Mouse (Mus musculus): ENCODE results near the gene Cfap161. TPM values are rescaled to one million over a fixed set of nuclear protein-coding genes. Genes with fewer than 3 reads are reported as not detected.

Cfap161 gene
- polyA plus RNA-seq (2016; fragmentation: Nextera tagmentation; extraction: Ambion mirVana), result 0.24 and 1.5 TPM in 2 replicates

DNA sequence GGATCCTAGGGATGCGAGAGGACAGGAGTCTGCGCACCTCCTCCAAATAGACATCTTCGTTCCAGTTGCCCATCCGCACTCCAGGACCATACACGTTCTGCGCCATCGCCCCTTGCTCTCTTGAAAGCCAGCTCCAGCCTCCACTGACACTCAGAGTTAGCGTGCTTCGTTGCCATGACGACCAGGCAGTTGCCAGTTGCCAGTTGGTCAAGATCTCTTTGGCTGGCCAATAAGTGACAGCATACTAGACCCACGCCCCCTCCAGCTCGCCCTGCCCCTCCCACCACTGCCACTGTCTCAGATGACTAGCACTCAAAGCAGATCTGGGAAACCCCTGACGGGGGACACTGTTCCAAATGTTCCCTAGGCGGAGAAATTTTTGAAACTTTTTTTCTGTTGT, at the start of gene Cfap161:
Gene Cfap161 (minus strand): TSS at position 176 of the 400 bp plus-strand sequence.
- Histone ChIP-seq H3K4me3 (peak within 1 kb of the TSS; percentile 14), H3K27me3 (ENCODE audit: insufficient read depth, poor library complexity, severe bottlenecking) (no peaks in the 10 kb centered on the region; the same call in 1 of the 2 replicates), H3K36me3 (no peaks in the 10 kb centered on the region), H3K9me3 (no peaks in the 10 kb centered on the region), H3K4me1 (replicated peaks) (peaks cover 17% of the 10 kb centered on the region), H3K27ac (no peak within 1 kb of the TSS)
- 5% methylated on average over 14 of the region's 14 CpGs for WGBS
- peak; percentile 91 for DNase-seq (ENCODE audit: low spot score)

DNA sequence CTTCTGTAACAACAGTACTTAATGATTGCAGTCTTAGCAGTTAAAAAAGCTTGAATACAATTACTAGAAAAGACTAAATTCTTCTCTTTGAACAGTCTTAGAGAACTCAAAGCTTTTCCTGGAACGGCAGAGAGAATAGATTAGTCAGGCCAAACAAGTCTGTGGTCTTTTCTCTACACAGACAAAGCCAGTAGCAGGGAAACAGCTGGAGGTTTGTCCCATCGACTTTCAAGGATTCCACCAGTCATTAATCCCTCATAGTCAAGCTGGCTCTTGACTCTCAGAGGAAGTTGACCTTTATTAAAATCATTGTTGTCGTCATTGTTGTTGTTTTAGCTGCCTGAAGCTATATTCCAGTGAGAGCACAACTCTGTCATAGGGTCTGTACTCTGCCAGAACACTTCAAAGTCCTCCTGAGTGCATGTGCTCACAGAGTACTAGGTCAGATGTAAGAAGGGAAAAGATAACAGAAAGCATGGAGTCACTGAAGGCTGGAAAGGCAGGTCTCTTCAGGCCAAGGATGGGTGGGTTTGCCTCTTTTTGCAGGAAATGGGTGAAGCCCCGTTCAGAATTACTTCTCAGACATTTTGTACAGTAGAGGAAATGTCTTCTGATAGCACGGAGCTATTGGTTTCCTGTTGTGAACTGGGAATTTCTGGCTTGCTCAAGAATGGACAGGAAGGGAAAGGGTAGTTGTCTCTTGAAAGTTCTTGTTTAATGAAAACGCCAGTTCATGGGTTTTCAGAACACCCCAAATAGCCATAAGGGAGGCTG, 48.0 kb upstream of the Cfap161 start:
- Histone ChIP-seq H3K4me3 (no peak overlapping the region), H3K27ac (0 out of 2 replicates have a peak overlapping the region, but pooled peaks have one; percentile 12), H3K4me1 (replicated peaks) (peaks cover 21% of the 10 kb centered on the region; the same call in 1 of the 2 replicates), H3K27me3 (ENCODE audit: insufficient read depth, poor library complexity, severe bottlenecking) (no peaks in the 10 kb centered on the region), H3K9me3 (no peaks in the 10 kb centered on the region), H3K36me3 (no peaks in the 10 kb centered on the region)
- 57% methylated on average over 6 of the region's 6 CpGs for WGBS
- DNase-seq (ENCODE audit: low spot score), result no peak

DNA sequence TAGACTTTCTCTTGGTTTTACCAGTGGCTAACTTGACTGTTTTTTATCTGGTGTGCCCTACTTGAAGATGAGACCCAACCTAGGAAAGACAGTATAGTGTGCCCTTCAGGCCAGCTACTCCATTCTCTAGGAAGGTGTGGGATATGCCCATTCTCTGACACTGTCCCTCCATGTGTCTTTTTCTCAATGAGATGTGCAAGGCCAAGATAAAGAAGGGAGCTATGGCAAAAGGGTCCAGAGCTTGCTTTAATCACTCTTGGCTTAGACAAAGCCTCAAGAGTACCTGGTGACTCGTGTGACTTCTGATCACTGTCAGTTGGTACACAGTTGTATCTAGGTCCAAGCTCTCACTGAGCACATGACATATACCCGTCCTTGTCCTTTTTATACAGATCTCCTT, 45.4 kb upstream of the Cfap161 start:
- no peak overlapping the region for H3K4me3 ChIP-seq
- H3K27ac ChIP-seq, result no peak overlapping the region
- H3K36me3 ChIP-seq, result no peaks in the 10 kb centered on the region
- no peaks in the 10 kb centered on the region for H3K27me3 ChIP-seq (ENCODE audit: insufficient read depth, poor library complexity, severe bottlenecking)
- DNase-seq (ENCODE audit: low spot score), result no peak
- H3K4me1 ChIP-seq (replicated peaks), result peaks cover 13% of the 10 kb centered on the region; the same call in 1 of the 2 replicates
- H3K9me3 ChIP-seq, result no peaks in the 10 kb centered on the region
- 88% methylated on average over 2 of the region's 2 CpGs for WGBS

DNA sequence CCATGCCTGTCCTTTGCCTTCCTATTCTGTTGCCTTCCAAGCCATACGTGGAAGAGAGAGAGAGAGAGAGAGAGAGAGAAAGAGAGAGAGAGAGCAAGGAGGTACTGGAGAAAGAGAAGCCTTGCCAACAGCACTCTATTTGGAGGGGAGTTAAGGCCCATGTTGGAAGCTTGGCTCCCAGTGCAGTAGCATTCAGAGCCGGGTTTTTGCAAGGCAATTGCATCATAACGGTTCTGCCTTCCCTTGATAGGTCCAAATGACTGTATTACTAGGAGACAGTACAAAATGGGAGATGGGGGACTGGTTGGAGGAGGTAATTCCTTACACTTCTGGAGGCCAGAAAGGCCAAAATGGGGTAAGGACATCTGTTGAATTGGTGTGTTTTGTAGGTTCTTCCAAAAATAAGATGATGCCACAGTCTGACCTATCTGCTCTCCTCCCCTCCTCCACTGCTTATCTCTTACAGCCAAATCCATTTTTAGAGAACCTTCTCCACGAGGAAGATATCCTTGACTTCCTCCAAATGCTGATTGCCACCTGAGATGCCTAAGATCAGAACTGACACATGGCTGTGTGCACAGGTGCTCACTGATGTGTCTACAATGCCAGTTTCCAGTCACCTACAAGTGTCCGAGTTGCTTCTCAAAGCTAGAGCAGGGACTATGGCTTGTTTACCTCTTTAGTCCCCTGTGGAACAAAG, 44.0 kb upstream of the Cfap161 start:
- no peak for DNase-seq (ENCODE audit: low spot score)
- no peak overlapping the region for H3K27ac ChIP-seq
- no peaks in the 10 kb centered on the region for H3K9me3 ChIP-seq
- no peaks in the 10 kb centered on the region for H3K27me3 ChIP-seq (ENCODE audit: insufficient read depth, poor library complexity, severe bottlenecking)
- WGBS, result 84% methylated on average over 5 of the region's 5 CpGs
- no peak overlapping the region for H3K4me3 ChIP-seq
- no peaks in the 10 kb centered on the region for H3K36me3 ChIP-seq
- peaks cover 13% of the 10 kb centered on the region; the same call in 1 of the 2 replicates for H3K4me1 ChIP-seq (replicated peaks)

DNA sequence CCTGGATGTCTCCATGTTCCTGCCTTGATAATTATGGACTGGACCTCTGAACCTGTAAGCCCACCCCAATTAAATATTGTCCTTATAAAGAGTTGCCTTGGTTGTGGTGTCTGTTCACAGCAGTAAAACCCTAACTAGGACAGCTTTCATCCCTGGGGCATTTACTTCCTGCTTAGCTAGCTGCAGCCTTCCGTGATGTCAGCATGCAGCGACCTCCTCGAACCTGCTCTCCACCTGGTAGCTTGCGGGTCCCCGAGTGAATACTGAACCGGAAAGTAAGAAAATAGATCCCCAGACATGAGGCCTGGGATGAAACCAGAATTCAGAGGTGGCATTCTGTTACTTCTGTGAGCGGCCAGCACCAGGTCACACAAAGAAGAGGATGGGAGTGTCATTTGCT, 34.7 kb upstream of the Cfap161 start:
- Histone ChIP-seq H3K9me3 (no peaks in the 10 kb centered on the region), H3K4me1 (replicated peaks) (peaks cover 8% of the 10 kb centered on the region; the same call in 1 of the 2 replicates), H3K27me3 (ENCODE audit: insufficient read depth, poor library complexity, severe bottlenecking) (no peaks in the 10 kb centered on the region), H3K4me3 (no peak overlapping the region), H3K36me3 (no peaks in the 10 kb centered on the region), H3K27ac (no peak overlapping the region)
- 91% methylated on average over 7 of the region's 7 CpGs for WGBS
- no peak for DNase-seq (ENCODE audit: low spot score)

DNA sequence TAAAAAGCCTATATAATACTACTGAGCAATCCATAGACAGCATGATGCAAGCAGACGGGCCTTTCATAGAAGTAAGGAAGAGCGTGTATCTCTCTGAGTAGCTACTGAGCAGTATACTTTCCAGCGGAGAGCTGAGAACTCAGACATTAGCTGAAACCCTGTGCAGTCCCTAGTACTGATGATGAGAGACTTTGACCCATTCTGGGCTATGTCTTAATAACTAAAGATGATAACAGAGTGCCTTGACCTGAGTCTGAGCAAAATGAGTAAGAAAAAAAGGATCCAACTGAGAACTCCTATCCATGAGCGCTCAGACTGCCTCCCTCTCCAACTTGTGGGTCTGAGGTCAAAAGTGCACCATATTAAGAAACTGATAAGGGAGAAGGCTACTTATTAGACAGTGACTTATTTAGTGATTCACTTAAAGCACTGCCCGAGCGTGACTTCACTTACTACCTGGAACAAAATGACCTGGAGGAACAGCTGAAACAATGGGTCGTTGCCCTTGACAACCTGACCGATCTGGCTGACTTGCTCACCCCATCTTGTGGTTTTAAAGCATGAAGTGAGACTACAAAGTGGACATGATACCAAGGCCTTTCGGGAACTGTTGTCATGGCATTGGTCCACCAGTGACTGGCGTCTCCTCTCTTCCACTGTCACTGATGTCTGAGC, 32.9 kb upstream of the Cfap161 start:
- 66% methylated on average over 10 of the region's 10 CpGs for WGBS
- Histone ChIP-seq H3K27me3 (ENCODE audit: insufficient read depth, poor library complexity, severe bottlenecking) (no peaks in the 10 kb centered on the region), H3K4me3 (no peak overlapping the region), H3K27ac (no peak overlapping the region), H3K4me1 (replicated peaks) (peaks cover 8% of the 10 kb centered on the region; the same call in 1 of the 2 replicates), H3K9me3 (no peaks in the 10 kb centered on the region), H3K36me3 (no peaks in the 10 kb centered on the region)
- DNase-seq (ENCODE audit: low spot score), result no peak

DNA sequence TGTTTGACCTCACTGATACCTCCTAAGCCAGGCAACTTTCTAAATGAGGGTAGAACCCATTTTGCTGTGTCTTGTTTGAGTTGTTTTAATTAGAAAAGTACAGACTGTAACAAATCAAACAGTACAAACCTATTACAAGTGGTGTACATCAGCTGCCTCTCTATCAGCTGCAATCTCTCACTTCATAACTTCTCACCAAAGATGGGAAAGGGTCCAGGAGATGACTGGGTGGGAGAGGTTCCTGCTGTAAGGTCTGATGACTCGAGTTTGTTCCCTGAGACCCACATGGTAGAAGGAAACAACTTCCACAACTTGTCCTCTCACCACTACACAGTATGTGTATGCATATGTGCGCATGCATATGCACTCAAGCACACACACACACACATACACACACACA, 32.1 kb upstream of the Cfap161 start:
- H3K27me3 ChIP-seq (ENCODE audit: insufficient read depth, poor library complexity, severe bottlenecking), result no peaks in the 10 kb centered on the region
- H3K4me3 ChIP-seq, result no peak overlapping the region
- no peaks in the 10 kb centered on the region for H3K9me3 ChIP-seq
- WGBS, result 84% methylated on average over 2 of the region's 2 CpGs
- H3K4me1 ChIP-seq (replicated peaks), result peaks cover 8% of the 10 kb centered on the region; the same call in 1 of the 2 replicates
- DNase-seq (ENCODE audit: low spot score), result no peak
- no peaks in the 10 kb centered on the region for H3K36me3 ChIP-seq
- H3K27ac ChIP-seq, result no peak overlapping the region

DNA sequence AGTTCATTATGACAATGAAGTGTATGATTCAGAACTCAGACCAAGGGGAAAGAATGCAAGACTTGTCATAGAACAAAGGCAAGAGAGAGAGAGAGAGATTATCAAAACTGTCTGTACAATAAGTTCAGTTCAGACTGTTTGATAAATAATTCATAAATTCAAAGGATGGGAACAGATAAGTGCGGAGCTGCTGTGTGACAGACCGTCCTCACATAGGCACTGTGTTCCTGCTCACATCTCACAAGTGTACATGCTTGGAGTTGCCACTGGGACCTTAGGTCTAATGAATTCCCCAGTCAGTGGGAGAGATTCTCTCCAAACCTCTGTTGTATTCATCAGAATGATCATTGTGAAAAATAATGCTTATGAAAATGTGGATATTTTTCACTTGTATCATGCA, 27.3 kb upstream of the Cfap161 start:
- H3K4me1 ChIP-seq (replicated peaks), result no peaks in the 10 kb centered on the region
- 93% methylated on average over 2 of the region's 2 CpGs for WGBS
- H3K27ac ChIP-seq, result no peak overlapping the region
- no peak for DNase-seq (ENCODE audit: low spot score)
- H3K9me3 ChIP-seq, result no peaks in the 10 kb centered on the region
- no peak overlapping the region for H3K4me3 ChIP-seq
- no peaks in the 10 kb centered on the region for H3K36me3 ChIP-seq
- H3K27me3 ChIP-seq (ENCODE audit: insufficient read depth, poor library complexity, severe bottlenecking), result no peaks in the 10 kb centered on the region

DNA sequence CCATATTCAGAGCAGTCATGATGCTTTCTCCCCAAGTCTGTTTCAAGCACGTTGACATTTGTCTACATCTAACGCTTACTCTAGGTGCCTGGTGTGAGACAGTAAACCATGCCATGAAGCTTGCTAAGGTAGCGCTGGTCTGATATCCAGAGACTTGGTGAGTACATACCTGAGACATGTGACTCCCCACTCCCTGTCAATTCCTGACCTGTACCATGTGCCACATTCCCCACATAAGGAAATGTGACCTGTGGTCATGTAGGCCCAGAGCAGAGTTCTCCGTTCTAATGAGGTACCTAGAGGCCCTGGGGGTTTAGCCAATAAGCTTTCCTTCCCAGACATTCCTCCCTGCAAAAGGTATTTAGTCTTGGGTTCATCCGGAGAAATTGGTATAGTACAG, 22.2 kb upstream of the Cfap161 start:
- WGBS, result 93% methylated on average over 5 of the region's 5 CpGs
- no peak for DNase-seq (ENCODE audit: low spot score)
- Histone ChIP-seq H3K9me3 (no peaks in the 10 kb centered on the region), H3K36me3 (no peaks in the 10 kb centered on the region), H3K4me3 (no peak overlapping the region), H3K27me3 (ENCODE audit: insufficient read depth, poor library complexity, severe bottlenecking) (no peaks in the 10 kb centered on the region), H3K4me1 (replicated peaks) (peaks cover 26% of the 10 kb centered on the region), H3K27ac (no peak overlapping the region)

DNA sequence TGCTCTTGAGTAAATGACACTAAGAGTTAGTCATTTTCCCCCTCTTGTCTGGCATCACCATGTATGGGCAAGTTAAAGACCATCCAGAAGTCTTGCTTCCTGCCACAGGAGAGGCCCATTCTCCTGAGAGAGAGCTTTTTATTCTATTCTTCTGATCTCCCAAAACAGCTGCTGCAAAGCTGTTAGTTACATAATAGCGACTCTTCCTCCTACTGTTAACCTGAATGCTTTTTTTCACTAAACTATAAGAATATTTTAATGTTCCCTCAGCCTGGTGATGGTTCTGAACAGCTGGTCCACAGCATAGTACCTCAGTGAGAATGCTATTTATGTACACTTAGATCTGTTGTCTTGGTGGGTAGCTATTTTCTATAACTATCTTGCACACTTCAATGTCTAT, 21.0 kb upstream of the Cfap161 start:
- peaks cover 36% of the 10 kb centered on the region for H3K4me1 ChIP-seq (replicated peaks)
- no peaks in the 10 kb centered on the region for H3K27me3 ChIP-seq (ENCODE audit: insufficient read depth, poor library complexity, severe bottlenecking)
- H3K36me3 ChIP-seq, result no peaks in the 10 kb centered on the region
- no peak for DNase-seq (ENCODE audit: low spot score)
- no peaks in the 10 kb centered on the region for H3K9me3 ChIP-seq
- no peak overlapping the region for H3K4me3 ChIP-seq
- WGBS, result 85% methylated on average over 1 of the region's 1 CpGs
- no peak overlapping the region for H3K27ac ChIP-seq

DNA sequence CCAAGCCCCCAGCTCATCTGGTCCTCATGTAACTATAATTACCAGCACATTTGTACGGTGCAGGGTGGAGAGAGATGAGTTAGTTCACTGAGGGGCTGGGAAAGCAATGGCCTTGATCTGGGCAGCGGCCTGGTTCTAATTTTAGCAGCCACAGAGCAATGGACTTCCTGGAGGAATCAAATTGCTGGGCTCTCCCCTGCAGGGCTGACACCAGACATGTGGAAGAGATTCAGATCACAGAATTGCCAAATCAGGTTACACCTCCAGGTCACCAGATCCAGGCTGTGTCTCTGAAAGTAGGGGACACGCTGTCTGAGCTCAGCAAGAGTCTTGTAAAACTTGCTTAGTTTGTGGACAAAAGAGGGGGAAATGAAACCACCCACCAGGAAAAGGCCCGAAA, 19.3 kb upstream of the Cfap161 start:
- Histone ChIP-seq H3K36me3 (no peaks in the 10 kb centered on the region), H3K9me3 (no peaks in the 10 kb centered on the region), H3K27me3 (ENCODE audit: insufficient read depth, poor library complexity, severe bottlenecking) (no peaks in the 10 kb centered on the region), H3K4me1 (replicated peaks) (peaks cover 52% of the 10 kb centered on the region), H3K27ac (peak overlapping the region; percentile 87), H3K4me3 (no peak overlapping the region)
- peak; percentile 82 for DNase-seq (ENCODE audit: low spot score)
- WGBS, result 6% methylated on average over 4 of the region's 4 CpGs

DNA sequence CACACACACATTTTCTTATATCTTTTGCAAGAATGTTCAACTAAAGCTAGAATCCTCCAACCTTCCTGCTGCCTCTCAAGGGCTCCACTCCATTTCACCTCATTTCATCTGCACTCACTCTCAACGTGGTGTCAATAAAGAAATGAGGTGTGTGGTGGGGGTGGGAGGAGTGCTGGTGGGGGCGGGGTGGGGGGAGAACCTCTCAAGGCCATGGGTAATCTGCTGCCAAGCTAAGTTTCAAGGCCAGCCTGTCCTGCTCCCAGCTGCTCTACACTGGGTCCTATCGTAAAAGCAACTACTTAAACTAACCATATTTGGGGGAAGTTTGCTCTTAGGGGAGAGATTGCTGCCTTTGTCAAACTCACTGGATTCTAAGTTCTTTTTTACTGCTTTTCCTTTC, 18.8 kb upstream of the Cfap161 start:
- peak overlapping the region; percentile 87 for H3K27ac ChIP-seq
- H3K4me1 ChIP-seq (replicated peaks), result peaks cover 55% of the 10 kb centered on the region
- H3K27me3 ChIP-seq (ENCODE audit: insufficient read depth, poor library complexity, severe bottlenecking), result no peaks in the 10 kb centered on the region
- peak; percentile 35 for DNase-seq (ENCODE audit: low spot score)
- no peaks in the 10 kb centered on the region for H3K9me3 ChIP-seq
- H3K36me3 ChIP-seq, result no peaks in the 10 kb centered on the region
- H3K4me3 ChIP-seq, result no peak overlapping the region
- 21% methylated on average over 3 of the region's 3 CpGs for WGBS

DNA sequence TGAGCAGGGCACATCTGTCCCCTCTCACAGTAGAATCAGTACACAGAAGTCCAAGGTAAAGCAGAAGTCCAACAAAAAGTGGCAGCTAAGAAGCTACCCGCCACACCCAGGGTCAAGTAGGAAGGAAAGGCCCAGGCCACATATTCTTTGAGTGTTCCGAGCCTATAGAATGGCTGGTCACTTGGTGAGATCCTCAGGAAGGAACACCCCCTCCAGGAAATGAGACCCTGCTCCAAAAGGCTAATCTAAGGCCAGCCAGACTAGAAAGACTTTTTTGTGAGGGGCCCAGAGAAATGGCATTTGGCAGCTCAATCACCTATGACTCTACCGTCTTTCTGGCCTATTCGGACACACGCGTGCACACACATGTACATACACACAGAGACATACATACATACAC, 18.3 kb upstream of the Cfap161 start:
- H3K4me3 ChIP-seq, result no peak overlapping the region
- H3K27ac ChIP-seq, result peak overlapping the region; percentile 87

More for the DNA sequence above, 18.3 kb upstream of the Cfap161 start:
- WGBS, result 77% methylated on average over 6 of the region's 6 CpGs
- no peaks in the 10 kb centered on the region for H3K9me3 ChIP-seq
- peak; percentile 6 for DNase-seq (ENCODE audit: low spot score)
- H3K27me3 ChIP-seq (ENCODE audit: insufficient read depth, poor library complexity, severe bottlenecking), result no peaks in the 10 kb centered on the region
- no peaks in the 10 kb centered on the region for H3K36me3 ChIP-seq
- H3K4me1 ChIP-seq (replicated peaks), result peaks cover 55% of the 10 kb centered on the region

Measured in hindbrain, embryonic 10.5 days (tissue).